21 mouse cellular contexts compared by ENCODE assay signal in genomic region chr13:112133736-112134135, GRCm38 (mm10).
DNase-seq lines count a peak whose midpoint lies in the region; ATAC-seq and TF ChIP-seq lines count a peak whose summit lies in the region.
"Had no signal": no experiment of that assay in that cellular context is flagged by ENCODE, and none has a peak within 500 bp of the region (broad histone marks: within the 10 kb centered on the region; RNA-seq: fewer than 3 reads in every experiment).

No protein-coding gene starts in this region.

- intact Hi-C loops in heart, adult 2 months (cut with DNase I), result no loop called here

- no peak overlapping the region for H3K9ac ChIP-seq in heart, adult 2 months (ENCODE audit: low read depth, low read length)
- H3K9ac ChIP-seq in forebrain, embryonic 12.5 days, result no peak overlapping the region
- H3K9ac ChIP-seq: embryonic facial prominence, embryonic 15.5 days; forebrain, embryonic 15.5 days; heart, embryonic 12.5 days; hindbrain, embryonic 14.5 days had no signal

- H3K9me3 ChIP-seq in embryonic facial prominence, embryonic 10.5 days, result no peaks in the 10 kb centered on the region
- no peaks in the 10 kb centered on the region for H3K9me3 ChIP-seq in forebrain, embryonic 12.5 days
- H3K9me3 ChIP-seq: embryonic facial prominence, embryonic 15.5 days; forebrain, embryonic 10.5 days; forebrain, embryonic 15.5 days; heart, embryonic 12.5 days; hindbrain, embryonic 10.5 days had no signal

- TF ChIP-seq POLR2A in heart, adult 2 months (IDR thresholded peaks at IDR 0.05; ENCODE audit: insufficient read depth, low read depth, low read length), result no peak

- H3K4me1 ChIP-seq in heart, adult 2 months (ENCODE audit: control insufficient read depth, insufficient read depth, low read length), result no peaks in the 10 kb centered on the region
- H3K4me1 ChIP-seq in embryonic facial prominence, embryonic 10.5 days, result peaks cover 8% of the 10 kb centered on the region
- H3K4me1 ChIP-seq in forebrain, embryonic 12.5 days, result 0 out of 2 replicates have a peak, but pooled peaks cover 5% of the 10 kb centered on the region
- H3K4me1 ChIP-seq: embryonic facial prominence, embryonic 15.5 days had no signal

- no peaks in the 10 kb centered on the region for H3K36me3 ChIP-seq in heart, adult 2 months (ENCODE audit: control insufficient read depth, insufficient read depth, low read length)
- H3K36me3 ChIP-seq in embryonic facial prominence, embryonic 10.5 days (replicated peaks), result no peaks in the 10 kb centered on the region
- no peaks in the 10 kb centered on the region for H3K36me3 ChIP-seq in forebrain, embryonic 12.5 days (replicated peaks)
- H3K36me3 ChIP-seq: embryonic facial prominence, embryonic 15.5 days; forebrain, embryonic 10.5 days; forebrain, embryonic 15.5 days; heart, embryonic 12.5 days; hindbrain, embryonic 10.5 days had no signal

- peak; percentile 62 for DNase-seq in heart, adult 11 months
- DNase-seq in heart, adult 2 months, result no peak
- DNase-seq in embryonic facial prominence, embryonic 10.5 days (ENCODE audit: low spot score), result no peak
- DNase-seq in c-Kit-positive CD71-positive TER-119-positive erythroid progenitor cells, embryonic 14.5 days (ENCODE audit: low spot score), result no peak
- DNase-seq: adrenal gland, postnatal 14 days; B cell, adult 2 months; cerebellum, adult 18-20 months; cerebellum, postnatal 10 days; gastrocnemius, postnatal 36 days; kidney, adult 11 months had no signal

- H3K79me2 ChIP-seq in heart, adult 2 months (replicated peaks; ENCODE audit: control insufficient read depth, insufficient read depth, low read length), result no peaks in the 10 kb centered on the region

- TF ChIP-seq EP300 in heart, adult 2 months (IDR thresholded peaks at IDR 0.05; ENCODE audit: insufficient read depth, low read depth, low read length), result no peak

- TF ChIP-seq CTCF in heart, adult 2 months (IDR thresholded peaks at IDR 0.05), result no peak

- H3K27ac ChIP-seq in heart, adult 2 months, result no peak overlapping the region
- no peak overlapping the region for H3K27ac ChIP-seq in embryonic facial prominence, embryonic 10.5 days (replicated peaks)
- H3K27ac ChIP-seq in forebrain, embryonic 12.5 days, result no peak overlapping the region
- H3K27ac ChIP-seq: embryonic facial prominence, embryonic 15.5 days; forebrain, embryonic 10.5 days; forebrain, embryonic 15.5 days; hindbrain, embryonic 10.5 days; hindbrain, embryonic 14.5 days had no signal

- no peaks in the 10 kb centered on the region for H3K27me3 ChIP-seq in heart, adult 2 months (ENCODE audit: control insufficient read depth, insufficient read depth, low read length)
- 0 out of 2 replicates have a peak, but pooled peaks cover 5% of the 10 kb centered on the region for H3K27me3 ChIP-seq in embryonic facial prominence, embryonic 10.5 days (replicated peaks; ENCODE audit: low read depth, poor library complexity, severe bottlenecking)
- H3K27me3 ChIP-seq in forebrain, embryonic 12.5 days, result peaks cover 4% of the 10 kb centered on the region; the same call in 1 of the 2 replicates
- H3K27me3 ChIP-seq: embryonic facial prominence, embryonic 15.5 days; heart, embryonic 12.5 days had no signal

- no peak overlapping the region for H3K4me3 ChIP-seq in heart, adult 2 months
- no peak overlapping the region for H3K4me3 ChIP-seq in embryonic facial prominence, embryonic 10.5 days
- no peak overlapping the region for H3K4me3 ChIP-seq in forebrain, embryonic 12.5 days (replicated peaks)
- H3K4me3 ChIP-seq: embryonic facial prominence, embryonic 15.5 days; erythroblast, embryonic 14.5 days; forebrain, embryonic 10.5 days; forebrain, embryonic 15.5 days; heart, embryonic 12.5 days; hindbrain, embryonic 10.5 days had no signal

- H3K4me2 ChIP-seq in forebrain, embryonic 12.5 days, result no peak overlapping the region
- H3K4me2 ChIP-seq: embryonic facial prominence, embryonic 15.5 days; forebrain, embryonic 15.5 days; heart, embryonic 12.5 days; hindbrain, embryonic 14.5 days had no signal

- 72% methylated on average over 2 of the region's 2 CpGs for WGBS in heart, adult 2 months
- WGBS in embryonic facial prominence, embryonic 10.5 days, result 88% methylated on average over 2 of the region's 2 CpGs
- 89% methylated on average over 2 of the region's 2 CpGs for WGBS in forebrain, embryonic 12.5 days

- peak; percentile 26; the same call in 1 of the 2 replicates for ATAC-seq in granulocyte monocyte progenitor cell, adult 5-6 weeks (replicated peaks; ENCODE audit: poor library complexity, severe bottlenecking)
- ATAC-seq in neutrophil, adult 5-6 weeks (ENCODE audit: extremely low read depth, insufficient number of reproducible peaks, low FRiP score, poor library complexity, severe bottlenecking), result 0 out of 2 replicates have a peak, but pooled peaks have one; percentile 18
- ATAC-seq in forebrain, embryonic 12.5 days (ENCODE audit: low FRiP score), result no peak
- ATAC-seq: activated CD4-positive, CD25-positive, alpha-beta regulatory T cell, adult 4 months; forebrain, embryonic 15.5 days had no signal
